Mouse (Mus musculus) myocyte (in vitro differentiated cells): ENCODE measurements at regions not wholly inside any gene's neighbourhood (a gene's known extent, or its start where the extent isn't known, plus 50 kb on each side); places are given as distances from the start of the nearest gene placed in this dataset.

ENCODE experiments used
- H3K27me3 ChIP-seq: one replicate; pipeline ENCODE4 v1.6.1; 2011; ENCODE audit not compliant: control insufficient read depth, insufficient read depth, insufficient read length
- H3K36me3 ChIP-seq: one replicate; pipeline ENCODE4 v1.6.1; 2011; ENCODE audit not compliant: control insufficient read depth, insufficient read depth
- H3K4me2 ChIP-seq: one replicate; pipeline ENCODE4 v1.6.1; 2011; ENCODE audit warnings: low read depth, control low read depth
- H3K4me3 ChIP-seq: one replicate; pipeline ENCODE4 v1.5.1; 2011; ENCODE audit warnings: mild to moderate bottlenecking, control low read depth, moderate library complexity
- H3K79me2 ChIP-seq: one replicate; pipeline ENCODE4 v1.6.1; 2011; ENCODE audit not compliant: control insufficient read depth, insufficient read depth
- H3ac ChIP-seq: one replicate; pipeline ENCODE4 v1.6.1; 2011; ENCODE audit not compliant: control insufficient read depth, insufficient read length
- CEBPB ChIP-seq: IDR thresholded peaks from 2 replicates; pipeline ENCODE4 v1.6.1; 2011; ENCODE audit warnings: mild to moderate bottlenecking, moderate library complexity; ENCODE audit not compliant: poor library complexity, insufficient read depth, severe bottlenecking
- E2F4 ChIP-seq: IDR thresholded peaks from one replicate; pipeline ENCODE4 v1.6.1; 2011; ENCODE audit warnings: mild to moderate bottlenecking, control low read depth, moderate library complexity; ENCODE audit not compliant: insufficient read depth
- MAX ChIP-seq: IDR thresholded peaks from one replicate; pipeline ENCODE4 v1.6.1; 2011; ENCODE audit warnings: low read depth, mild to moderate bottlenecking, control low read depth
- MYOD1 ChIP-seq, 3 experiments: IDR thresholded peaks; one replicate each; pipeline ENCODE4 v1.6.1; 2011; ENCODE audit warnings: control low read depth in 2 of 3, low read depth in 2 of 3, mild to moderate bottlenecking in 2 of 3, moderate library complexity in 1 of 3; ENCODE audit not compliant: insufficient read length in 2 of 3, control insufficient read depth in 1 of 3
- MYOG ChIP-seq, 3 experiments: IDR thresholded peaks; one replicate each; pipeline ENCODE4 v1.6.1; 2011; ENCODE audit warnings: control low read depth in 2 of 3, low read depth in 2 of 3, mild to moderate bottlenecking in 2 of 3; ENCODE audit not compliant: insufficient read length in 2 of 3, control insufficient read depth in 1 of 3, insufficient read depth in 1 of 3
- POLR2A ChIP-seq: IDR thresholded peaks from one replicate; pipeline ENCODE4 v1.6.1; 2011; ENCODE audit warnings: low read depth, mild to moderate bottlenecking, control low read depth, moderate library complexity; ENCODE audit not compliant: insufficient read length
- POLR2AphosphoS2 ChIP-seq: IDR thresholded peaks from one replicate; pipeline ENCODE4 v1.6.1; 2011; ENCODE audit warnings: low read depth, control low read depth; ENCODE audit not compliant: insufficient read length
- REST ChIP-seq: IDR thresholded peaks from one replicate; pipeline ENCODE4 v1.6.1; 2011; ENCODE audit warnings: mild to moderate bottlenecking, control low read depth, moderate library complexity; ENCODE audit not compliant: insufficient read depth, insufficient read length
- SRF ChIP-seq: IDR thresholded peaks from one replicate; pipeline ENCODE4 v1.6.1; 2011; ENCODE audit warnings: low read depth; ENCODE audit not compliant: control insufficient read depth, insufficient read length
- TCF12 ChIP-seq: IDR thresholded peaks from one replicate; pipeline ENCODE4 v1.6.1; 2011; ENCODE audit warnings: mild to moderate bottlenecking, control low read depth; ENCODE audit not compliant: poor library complexity, insufficient read depth, severe bottlenecking
- TCF3 ChIP-seq: IDR thresholded peaks from one replicate; pipeline ENCODE4 v1.6.1; 2011; ENCODE audit warnings: low read depth, control low read depth; ENCODE audit not compliant: insufficient read length
- USF1 ChIP-seq: IDR thresholded peaks from one replicate; pipeline ENCODE4 v1.6.1; 2011; ENCODE audit warnings: low read depth, mild to moderate bottlenecking, control low read depth, moderate library complexity

DNA sequence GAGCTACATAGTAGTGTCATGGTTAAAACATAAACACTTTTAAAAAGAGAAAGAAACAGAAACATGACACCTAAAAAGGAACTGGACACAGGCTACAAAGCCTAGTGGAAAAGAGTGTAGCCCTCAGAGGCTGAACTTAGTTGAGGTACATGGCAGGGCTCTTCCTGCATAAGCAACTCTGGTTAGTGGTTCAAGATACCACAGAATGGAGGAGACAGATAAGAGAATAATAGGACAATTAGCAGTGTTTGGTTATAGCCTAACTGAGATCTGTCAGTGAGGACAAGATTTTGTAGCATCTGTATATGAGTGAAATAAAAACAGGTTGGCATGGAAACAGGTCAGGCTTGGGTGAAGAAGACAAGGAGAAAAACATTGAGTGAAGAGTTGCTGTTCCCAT lies 60.5 kb upstream of the Msn start:
- Histone ChIP-seq H3K4me3 (no peak overlapping the region), H3ac (no peak overlapping the region), H3K27me3 (no peaks in the 10 kb centered on the region), H3K79me2 (no peaks in the 10 kb centered on the region), H3K36me3 (no peaks in the 10 kb centered on the region), H3K4me2 (no peak overlapping the region)
- no peak for TF ChIP-seq POLR2A

DNA sequence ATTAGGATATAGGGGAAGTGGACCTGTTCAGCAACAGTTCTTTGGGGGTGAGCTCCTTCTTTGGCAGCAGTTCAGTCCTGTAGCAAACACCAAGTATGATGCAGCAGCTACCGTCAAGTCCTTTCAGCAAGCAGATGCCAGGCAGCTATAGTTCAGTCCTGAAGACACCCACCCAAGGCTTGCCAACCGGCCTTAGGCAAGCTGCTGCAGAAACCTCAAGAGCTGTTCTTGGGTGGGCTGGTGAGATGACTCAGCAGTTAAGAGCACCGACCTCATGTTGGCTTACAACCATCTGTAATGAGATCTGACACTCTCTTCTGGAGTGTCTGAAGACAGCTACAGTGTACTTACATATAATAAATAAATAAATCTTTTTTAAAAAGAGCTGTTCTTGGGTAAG lies 53.6 kb upstream of the Msn start:
- Histone ChIP-seq H3K4me2 (no peak overlapping the region), H3K36me3 (no peaks in the 10 kb centered on the region), H3K4me3 (no peak overlapping the region), H3K79me2 (no peaks in the 10 kb centered on the region), H3ac (no peak overlapping the region), H3K27me3 (no peaks in the 10 kb centered on the region)
- TF ChIP-seq TCF3, result no peak
- no peak for TF ChIP-seq USF1
- no peak for TF ChIP-seq SRF
- no peak for TF ChIP-seq CEBPB
- no peak for TF ChIP-seq MYOD1 (IDR thresholded peaks at IDR 0.05; ENCODE audit: control insufficient read depth in 1 of 3, insufficient read length in 2 of 3, low read depth in 2 of 3)
- no peak for TF ChIP-seq POLR2A
- TF ChIP-seq REST, result no peak
- TF ChIP-seq MYOG (IDR thresholded peaks at IDR 0.05; ENCODE audit: control insufficient read depth in 1 of 3, insufficient read depth in 1 of 3, insufficient read length in 2 of 3, low read depth in 2 of 3), result no peak
- TF ChIP-seq E2F4, result no peak
- no peak for TF ChIP-seq TCF12
- no peak for TF ChIP-seq MAX
- TF ChIP-seq POLR2AphosphoS2, result no peak
